Mouse (Mus musculus) liver, adult 2 months (tissue): ENCODE measurements around the gene Fzd5. TPM values are rescaled to one million over a fixed set of nuclear protein-coding genes. Genes with fewer than 3 reads are reported as not detected.

Experiments
- DNase-seq: peaks from one replicate; pipeline ENCODE4 v3.0.0-alpha.2; 2011; ENCODE audit warnings: low read depth, low spot score; ENCODE audit errors: extremely low read depth
- H3K27ac ChIP-seq: fragments of 200-500 bp; replicated peaks from 2 replicates; pipeline ENCODE4 v1.5.1; 2012; ENCODE audit warnings: low read depth, mild to moderate bottlenecking, control low read depth, inconsistent platforms, low read length; ENCODE audit not compliant: insufficient read depth
- H3K27me3 ChIP-seq: fragments of 200-500 bp; 2 replicates; pipeline ENCODE4 v1.6.1; 2012; ENCODE audit warnings: mild to moderate bottlenecking, moderate library complexity, low read length, inconsistent platforms; ENCODE audit not compliant: control insufficient read depth, insufficient read depth
- H3K36me3 ChIP-seq: fragments of 200-500 bp; 2 replicates; pipeline ENCODE4 v1.6.1; 2012; ENCODE audit warnings: low read length, inconsistent platforms; ENCODE audit not compliant: control insufficient read depth, insufficient read depth
- H3K4me1 ChIP-seq: fragments of 200-500 bp; 2 replicates; pipeline ENCODE4 v1.6.1; 2011; ENCODE audit warnings: low read length; ENCODE audit not compliant: control insufficient read depth, insufficient read depth
- H3K4me3 ChIP-seq: fragments of 200-500 bp; 2 replicates; pipeline ENCODE4 v1.5.1; 2011; ENCODE audit warnings: low read depth, mild to moderate bottlenecking, control low read depth, low read length, moderate library complexity; ENCODE audit not compliant: insufficient read depth
- H3K79me2 ChIP-seq: fragments of 200-500 bp; 2 replicates; pipeline ENCODE4 v1.6.1; 2012; ENCODE audit warnings: inconsistent platforms, mild to moderate bottlenecking, low read length, moderate library complexity; ENCODE audit not compliant: control insufficient read depth, insufficient read depth
- H3K9ac ChIP-seq: fragments of 200-500 bp; 2 replicates; pipeline ENCODE4 v1.6.1; 2012; ENCODE audit warnings: low read depth, mild to moderate bottlenecking, control low read depth, inconsistent platforms, low read length
- CTCF ChIP-seq: fragments of 200-500 bp; IDR thresholded peaks from 2 replicates; pipeline ENCODE4 v1.5.1; 2011; ENCODE audit warnings: low read depth, low read length, control low read depth
- POLR2A ChIP-seq: fragments of 200-500 bp; IDR thresholded peaks from 2 replicates; pipeline ENCODE4 v1.6.1; 2011; ENCODE audit warnings: low read length, control low read depth; ENCODE audit not compliant: insufficient read depth; ENCODE audit errors: extremely low read depth
- WGBS: fragments of 180-500 bp; shearing (Covaris S2); methylation state at CpG from one replicate; pipeline ENCODE4 v1.1.7; 2018; 5-methylcytosine and 5-hydroxymethylcytosine counted together
- polyA plus RNA-seq: library from polyadenylated mRNA; depleted of rRNA; stranded (reverse); fragments of >200 nt; gene quantifications from 2 replicates; pipeline ENCODE4 v1.2.3, GENCODE M21; 2012
- total RNA-seq: library from RNA; depleted of rRNA; stranded (reverse); fragments of >200 nt; gene quantifications from 2 replicates; pipeline ENCODE4 v1.2.3, GENCODE M21; 2014

Gene Fzd5
- total and polyA plus RNA-seq, 2 experiments: 3.1 to 4.7 TPM

- H3K27me3 ChIP-seq: no peaks in the 10 kb centered on the region
- H3K9ac ChIP-seq: no peak overlapping the region
- WGBS: 54% methylated on average over 8 of the region's 8 CpGs
- peak; percentile 90 for DNase-seq
- peak overlapping the region; percentile 62 for H3K27ac ChIP-seq
- no peaks in the 10 kb centered on the region for H3K36me3 ChIP-seq
- no peak for TF ChIP-seq CTCF
- TF ChIP-seq POLR2A: no peak
- no peak overlapping the region for H3K4me3 ChIP-seq
- no peaks in the 10 kb centered on the region for H3K79me2 ChIP-seq
- H3K4me1 ChIP-seq: peaks cover 24% of the 10 kb centered on the region
These were observed 15.6 kb upstream of the Fzd5 start for GRCm38 (mm10) chr1:64753109-64753508.

GRCm38 (mm10) chr1:64744616-64745015 is 7.1 kb upstream of the Fzd5 start:
- peaks cover 1% of the 10 kb centered on the region; the same call in 1 of the 2 replicates for H3K4me1 ChIP-seq
- no peaks in the 10 kb centered on the region for H3K79me2 ChIP-seq
- H3K9ac ChIP-seq: no peak overlapping the region
- H3K27me3 ChIP-seq: no peaks in the 10 kb centered on the region
- H3K27ac ChIP-seq: no peak overlapping the region
- H3K4me3 ChIP-seq: no peak overlapping the region
- DNase-seq: no peak
- TF ChIP-seq POLR2A: no peak
- no peaks in the 10 kb centered on the region for H3K36me3 ChIP-seq

- WGBS: 31% methylated on average over 18 of the region's 18 CpGs
These were observed 5.3 kb upstream of the Fzd5 start for GRCm38 (mm10) chr1:64742741-64743408.

GRCm38 (mm10) chr1:64738661-64739082 is 1.1 kb upstream of the Fzd5 start:
- peaks cover 13% of the 10 kb centered on the region for H3K4me1 ChIP-seq
- H3K36me3 ChIP-seq: no peaks in the 10 kb centered on the region
- DNase-seq: peak; percentile 71
- H3K79me2 ChIP-seq: peaks cover 15% of the 10 kb centered on the region
- no peak for TF ChIP-seq POLR2A
- TF ChIP-seq CTCF: peak; percentile 34
- H3K27me3 ChIP-seq: no peaks in the 10 kb centered on the region
- under 1% methylated on average over 14 of the region's 14 CpGs for WGBS
- H3K27ac ChIP-seq: peak overlapping the region; percentile 86
- peak overlapping the region; percentile 53 for H3K9ac ChIP-seq
- peak overlapping the region; percentile 46 for H3K4me3 ChIP-seq

More at GRCm38 (mm10) chr1:64742741-64743408, 5.3 kb upstream of the Fzd5 start:
- no peaks in the 10 kb centered on the region for H3K27me3 ChIP-seq
- H3K79me2 ChIP-seq: no peaks in the 10 kb centered on the region
- H3K36me3 ChIP-seq: no peaks in the 10 kb centered on the region
- H3K27ac ChIP-seq: peak overlapping the region; percentile 46; the same call in 1 of the 2 replicates
- peak overlapping the region; percentile 49 for H3K9ac ChIP-seq
- no peak for TF ChIP-seq POLR2A
- no peak for TF ChIP-seq CTCF
- peak; percentile 88 for DNase-seq
- peaks cover 6% of the 10 kb centered on the region; the same call in 1 of the 2 replicates for H3K4me1 ChIP-seq
- H3K4me3 ChIP-seq: peak overlapping the region; percentile 31

GRCm38 (mm10) chr1:64738180-64738555 is 617 bp upstream of the Fzd5 start:
- H3K4me3 ChIP-seq: peak overlapping the region; percentile 16
- no peaks in the 10 kb centered on the region for H3K27me3 ChIP-seq
- H3K27ac ChIP-seq: peak overlapping the region; percentile 86
- H3K9ac ChIP-seq: peak overlapping the region; percentile 57
- H3K4me1 ChIP-seq: peaks cover 13% of the 10 kb centered on the region
- 0% methylated on average over 11 of the region's 11 CpGs for WGBS
- peaks cover 15% of the 10 kb centered on the region for H3K79me2 ChIP-seq
- DNase-seq: peak; percentile 97
- TF ChIP-seq POLR2A (no peak), CTCF (no peak)
- no peaks in the 10 kb centered on the region for H3K36me3 ChIP-seq

GRCm38 (mm10) chr1:64736681-64737501 is 660 bp downstream of the Fzd5 start:
- H3K27me3 ChIP-seq: no peaks in the 10 kb centered on the region
- H3K27ac ChIP-seq: peak overlapping the region; percentile 60
- H3K79me2 ChIP-seq: peaks cover 15% of the 10 kb centered on the region
- DNase-seq: no peak
- H3K4me1 ChIP-seq: peaks cover 11% of the 10 kb centered on the region
- peak overlapping the region; percentile 95 for H3K4me3 ChIP-seq
- H3K36me3 ChIP-seq: no peaks in the 10 kb centered on the region
- H3K9ac ChIP-seq: peak overlapping the region; percentile 98
- no peak for TF ChIP-seq POLR2A
- no peak for TF ChIP-seq CTCF
- under 1% methylated on average over 56 of the region's 56 CpGs for WGBS
